Mouse (Mus musculus) ES-Bruce4 (cell line): ENCODE measurements around the gene Msi2.

Experiments used
- CTCF ChIP-seq: IDR thresholded peaks from one replicate; pipeline ENCODE4 v1.8.1; 2011; ENCODE audit warnings: low read depth, low read length
- EP300 ChIP-seq: IDR thresholded peaks from 2 replicates; pipeline ENCODE4 v1.6.1; 2011; ENCODE audit warnings: low read depth, low read length; ENCODE audit not compliant: insufficient read depth
- POLR2A ChIP-seq: IDR thresholded peaks from one replicate; pipeline ENCODE4 v1.8.1; 2011; ENCODE audit warnings: low read length; ENCODE audit not compliant: insufficient read depth

- no peak for TF ChIP-seq POLR2A
- no peak for TF ChIP-seq CTCF
- TF ChIP-seq EP300 = no peak
Measured at GRCm38 (mm10) chr11:88560634-88561033, 157.7 kb downstream of the Msi2 start.
